Mouse (Mus musculus) erythroblast, embryonic 14.5 days (primary cell): Measurements from ENCODE around the gene Asb1. TPM values are rescaled to one million over a fixed set of nuclear protein-coding genes. Genes with fewer than 3 reads are reported as not detected.

Source experiments
- H3K27me3 ChIP-seq: 2 replicates; pipeline ENCODE4 v1.6.1; 2012; ENCODE audit warnings: inconsistent platforms; ENCODE audit not compliant: control insufficient read depth
- H3K36me3 ChIP-seq: 2 replicates; pipeline ENCODE4 v1.6.1; 2012; ENCODE audit warnings: mild to moderate bottlenecking, inconsistent platforms; ENCODE audit not compliant: control insufficient read depth
- H3K4me1 ChIP-seq: 2 replicates; pipeline ENCODE4 v1.6.1; 2012; ENCODE audit warnings: inconsistent platforms; ENCODE audit not compliant: control insufficient read depth
- H3K4me3 ChIP-seq: replicated peaks from 2 replicates; pipeline ENCODE3; 2012; ENCODE audit warnings: moderate library complexity, mild to moderate bottlenecking, inconsistent platforms
- H3K9me3 ChIP-seq: 2 replicates; pipeline ENCODE4 v1.6.1; 2012; ENCODE audit warnings: low read length, inconsistent platforms, mixed read lengths; ENCODE audit not compliant: control insufficient read depth
- GATA1 ChIP-seq: IDR thresholded peaks from 2 replicates; pipeline ENCODE4 v1.6.1; 2012; ENCODE audit warnings: low read length, inconsistent platforms, mixed read lengths
- TAL1 ChIP-seq: IDR thresholded peaks from 3 replicates; pipeline ENCODE4 v1.6.1; 2012; ENCODE audit warnings: low read length, inconsistent platforms, mixed read lengths
- polyA plus RNA-seq: library from polyadenylated mRNA; stranded (reverse); fragments of >175 nt; gene quantifications from 2 replicates; pipeline ENCODE4 v1.2.3, GENCODE M21; 2012

The Asb1 gene
- polyA plus RNA-seq, 1 experiment: 3.0 TPM

DNA sequence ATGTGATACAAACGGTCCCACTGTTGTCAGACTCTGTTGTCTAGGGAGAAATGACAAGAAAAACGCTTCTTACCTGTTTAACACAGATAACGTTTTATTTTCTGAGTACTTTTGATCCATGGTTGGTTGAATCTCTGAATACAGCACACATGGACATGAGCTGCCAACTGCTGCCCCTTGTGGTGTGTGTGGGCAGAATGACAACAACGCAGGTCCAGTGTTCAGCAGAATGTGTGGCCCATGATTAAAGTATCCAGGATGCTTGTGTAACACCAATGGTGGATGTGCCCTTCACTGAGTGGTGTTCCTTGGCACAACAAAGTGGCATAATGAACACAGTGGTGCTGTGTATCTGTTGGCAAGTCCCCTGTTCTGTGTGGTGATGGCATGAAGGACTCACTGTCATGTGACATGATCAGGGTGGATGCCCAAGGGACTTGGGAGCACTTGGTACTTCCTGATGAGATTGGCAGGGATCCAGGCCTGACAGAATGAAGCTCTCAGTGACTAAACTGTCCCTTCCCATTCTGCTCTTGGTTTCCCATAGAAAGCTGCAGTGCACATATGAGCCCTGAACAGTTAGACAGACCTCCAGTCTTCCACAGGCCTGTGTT is 22.7 kb downstream of the Asb1 start:
- Histone ChIP-seq H3K27me3 (no peaks in the 10 kb centered on the region), H3K4me1 (peaks cover 16% of the 10 kb centered on the region), H3K36me3 (peaks cover 23% of the 10 kb centered on the region), H3K4me3 (no peak overlapping the region), H3K9me3 (no peaks in the 10 kb centered on the region)
- TF ChIP-seq GATA1: no peak
- no peak for TF ChIP-seq TAL1

DNA sequence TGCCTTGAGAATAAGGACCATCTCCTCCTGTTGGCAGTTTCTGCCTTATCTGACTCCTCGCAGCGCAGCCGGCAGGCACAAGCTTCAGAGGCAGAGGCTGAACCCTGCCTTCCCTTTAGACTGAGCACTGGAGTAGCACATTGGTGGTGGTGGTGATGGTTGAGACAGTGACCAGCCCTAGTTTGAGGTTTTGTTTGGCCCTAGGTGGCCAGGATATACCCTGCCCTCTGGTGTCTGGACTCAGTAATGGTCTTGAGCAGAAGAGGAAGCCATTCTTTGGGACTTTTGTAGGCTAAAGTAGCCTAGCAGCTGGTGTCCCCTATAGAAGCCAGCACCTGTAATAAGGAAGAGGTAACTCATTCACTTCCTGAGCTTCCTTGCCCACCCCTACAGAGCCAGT is 23.7 kb downstream of the Asb1 start:
- Histone ChIP-seq H3K9me3 (no peaks in the 10 kb centered on the region), H3K4me3 (no peak overlapping the region), H3K36me3 (peaks cover 14% of the 10 kb centered on the region), H3K27me3 (no peaks in the 10 kb centered on the region), H3K4me1 (peaks cover 16% of the 10 kb centered on the region)
- TF ChIP-seq TAL1: no peak

DNA sequence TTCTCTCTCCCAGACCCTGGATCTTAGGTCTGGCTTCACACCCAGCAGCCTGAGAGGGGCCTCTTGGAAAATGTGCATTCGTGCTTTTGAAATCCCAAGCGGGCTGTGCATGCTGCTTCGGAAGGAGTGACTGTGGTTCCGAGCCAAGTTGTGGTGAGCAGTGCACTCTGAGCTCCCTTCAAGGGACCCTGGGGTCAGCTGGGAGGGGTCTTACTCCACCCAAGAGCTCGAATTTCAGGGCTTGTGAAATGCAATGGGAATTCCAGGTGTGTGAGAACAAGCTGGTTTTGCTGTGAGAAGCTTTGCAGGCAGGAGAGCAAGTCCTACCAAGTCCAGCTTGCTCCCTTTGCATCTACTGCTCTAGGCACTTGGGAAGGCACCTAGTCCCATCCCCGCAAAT is 24.3 kb downstream of the Asb1 start:
- Histone ChIP-seq H3K36me3 (peaks cover 8% of the 10 kb centered on the region), H3K27me3 (no peaks in the 10 kb centered on the region), H3K4me3 (no peak overlapping the region), H3K9me3 (no peaks in the 10 kb centered on the region), H3K4me1 (peaks cover 16% of the 10 kb centered on the region)
- TF ChIP-seq GATA1 (no peak), TAL1 (no peak)

DNA sequence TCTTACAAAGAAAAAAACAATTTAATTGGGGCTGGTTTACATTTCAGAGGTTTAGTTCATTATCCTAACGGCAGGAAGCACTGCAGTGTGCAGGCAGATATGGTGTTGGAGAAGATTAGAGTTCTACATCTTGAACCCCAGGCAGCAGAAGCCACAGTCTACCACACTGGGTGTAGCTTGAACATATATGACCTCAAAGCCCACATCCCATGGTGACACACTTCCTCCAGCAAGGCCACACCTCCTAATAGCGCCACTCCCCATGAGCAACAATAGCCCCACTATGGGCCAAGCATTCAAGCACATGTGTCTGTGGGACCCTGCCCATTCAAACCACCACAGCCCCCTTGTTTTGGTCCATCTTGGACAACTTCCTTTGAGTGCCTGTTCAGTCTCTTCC is 26.9 kb downstream of the Asb1 start:
- H3K27me3 ChIP-seq: no peaks in the 10 kb centered on the region; the same call in 1 of the 2 replicates
- TF ChIP-seq GATA1 (no peak), TAL1 (no peak)
- H3K9me3 ChIP-seq: no peaks in the 10 kb centered on the region
- H3K36me3 ChIP-seq: no peaks in the 10 kb centered on the region
- no peak overlapping the region for H3K4me3 ChIP-seq
- H3K4me1 ChIP-seq: peaks cover 13% of the 10 kb centered on the region

DNA sequence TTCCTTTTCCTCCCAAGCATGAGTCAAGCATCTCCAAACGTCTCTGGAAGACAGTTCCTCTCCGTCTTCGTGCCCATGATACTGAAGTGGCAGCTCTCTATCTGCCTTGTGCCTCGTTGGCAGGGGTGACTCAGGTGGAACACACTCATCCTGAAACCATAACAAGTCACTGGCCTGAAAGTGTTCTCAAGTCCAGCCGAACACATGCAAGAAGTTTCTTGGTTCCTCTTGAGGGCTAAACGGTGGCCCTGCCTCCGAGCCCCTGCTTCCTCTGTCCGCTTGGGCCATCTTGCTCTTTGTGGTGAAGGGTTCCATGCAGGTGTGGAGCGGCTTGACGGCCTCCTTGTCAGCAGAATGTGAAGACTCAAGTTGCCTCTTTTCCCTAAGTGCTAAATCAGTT is 32.1 kb downstream of the Asb1 start:
- no peak for TF ChIP-seq GATA1
- no peak for TF ChIP-seq TAL1
- Histone ChIP-seq H3K36me3 (no peaks in the 10 kb centered on the region), H3K4me1 (no peaks in the 10 kb centered on the region), H3K4me3 (no peak overlapping the region), H3K9me3 (no peaks in the 10 kb centered on the region), H3K27me3 (no peaks in the 10 kb centered on the region; the same call in 1 of the 2 replicates)

DNA sequence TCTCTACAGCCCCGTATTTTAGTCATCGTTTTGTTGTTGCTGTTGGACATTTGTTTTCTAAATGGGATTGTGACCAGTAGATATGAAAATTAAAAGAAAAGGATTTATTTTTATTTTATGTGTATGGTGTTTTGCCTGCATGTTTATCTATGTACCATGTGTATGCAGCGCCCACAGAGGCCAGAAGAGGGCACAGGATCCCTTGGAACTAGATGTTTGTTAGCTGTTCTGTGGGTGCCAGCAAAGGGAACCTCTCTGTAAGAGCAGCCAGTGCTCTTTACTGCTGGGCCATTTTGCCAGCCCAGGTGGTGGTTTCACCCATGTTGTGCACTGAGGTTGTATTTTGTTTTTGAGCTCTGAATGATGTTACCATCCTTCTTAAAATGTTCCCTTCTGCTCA is 33.9 kb downstream of the Asb1 start:
- no peaks in the 10 kb centered on the region; the same call in 1 of the 2 replicates for H3K27me3 ChIP-seq
- H3K4me3 ChIP-seq: no peak overlapping the region
- H3K9me3 ChIP-seq: no peaks in the 10 kb centered on the region
- no peaks in the 10 kb centered on the region for H3K36me3 ChIP-seq
- peaks cover 3% of the 10 kb centered on the region; the same call in 1 of the 2 replicates for H3K4me1 ChIP-seq
- no peak for TF ChIP-seq TAL1
- TF ChIP-seq GATA1: no peak

DNA sequence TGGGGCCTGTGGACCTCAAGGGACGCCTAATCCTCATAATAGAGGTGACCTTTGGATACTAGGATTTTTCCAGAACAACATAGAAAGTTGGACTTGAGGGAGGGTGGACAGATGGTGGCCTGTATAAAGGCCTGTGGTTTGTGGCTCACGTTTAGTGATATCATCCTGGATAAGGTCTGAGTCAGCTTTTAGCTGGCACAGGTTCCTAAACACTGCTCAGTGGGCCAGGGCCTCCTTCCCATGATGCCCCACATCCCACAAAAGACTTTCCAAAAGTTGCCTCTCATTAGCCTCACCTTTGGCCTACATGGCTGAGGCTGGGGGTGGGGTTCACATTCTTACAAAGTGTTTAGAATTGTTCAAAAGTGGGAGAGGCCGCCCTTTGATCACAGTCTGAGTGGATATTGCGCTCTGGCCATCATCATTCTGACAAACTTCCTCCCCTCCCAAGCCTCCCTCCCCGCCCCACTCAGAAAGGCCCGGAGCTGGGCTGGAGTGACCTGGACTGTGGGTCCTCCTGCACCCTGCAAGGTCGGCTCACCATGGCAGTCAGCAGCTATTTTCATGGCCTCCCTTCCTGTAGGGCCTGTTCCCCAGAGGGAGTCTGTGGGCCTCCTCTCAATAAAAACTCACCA is 37.7 kb downstream of the Asb1 start:
- Histone ChIP-seq H3K4me3 (no peak overlapping the region), H3K4me1 (peaks cover 15% of the 10 kb centered on the region), H3K36me3 (no peaks in the 10 kb centered on the region), H3K27me3 (peaks cover 4% of the 10 kb centered on the region; the same call in 1 of the 2 replicates), H3K9me3 (no peaks in the 10 kb centered on the region)
- no peak for TF ChIP-seq GATA1
- TF ChIP-seq TAL1: no peak

DNA sequence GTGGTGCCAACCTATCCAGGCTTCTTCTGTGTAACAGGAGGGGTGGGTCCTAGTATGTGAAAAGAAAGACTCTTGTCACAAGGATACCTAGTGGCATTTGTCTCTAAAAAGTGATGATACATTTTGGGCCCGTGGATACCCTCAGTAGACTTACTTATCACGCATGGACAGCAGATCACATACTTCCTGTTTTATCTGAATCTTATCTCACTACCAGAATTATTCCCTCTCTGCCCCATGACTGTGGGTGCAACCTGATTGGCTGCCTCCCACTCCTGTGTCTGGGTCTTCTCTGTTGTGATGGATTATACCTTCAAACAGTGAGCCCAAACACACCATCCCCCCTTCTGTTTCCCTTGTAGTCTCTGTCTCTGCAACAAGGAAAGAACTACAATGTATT is 40.2 kb downstream of the Asb1 start:
- Histone ChIP-seq H3K27me3 (peaks cover 4% of the 10 kb centered on the region; the same call in 1 of the 2 replicates), H3K4me3 (no peak overlapping the region), H3K36me3 (no peaks in the 10 kb centered on the region), H3K9me3 (no peaks in the 10 kb centered on the region), H3K4me1 (peaks cover 15% of the 10 kb centered on the region)
- TF ChIP-seq GATA1 (no peak), TAL1 (no peak)

DNA sequence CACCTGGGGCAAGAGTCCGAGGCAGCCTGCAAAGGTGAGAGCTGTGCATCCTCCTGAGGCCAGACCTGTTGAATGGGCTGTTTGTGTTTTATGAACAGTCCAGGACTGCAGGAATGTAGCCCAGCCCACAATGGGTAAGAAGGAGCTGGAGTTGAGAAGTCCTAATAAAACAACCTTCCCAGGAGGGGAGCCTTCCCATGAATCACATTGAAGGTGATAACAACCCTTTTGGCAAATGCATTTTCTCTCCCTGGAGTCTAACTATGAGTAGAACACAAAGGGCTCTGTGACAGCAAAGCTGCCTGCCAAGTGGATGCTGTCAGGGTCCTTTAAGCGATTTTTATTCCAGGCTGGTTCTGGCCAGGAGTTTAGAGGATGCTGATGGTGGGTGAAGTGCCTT is 40.9 kb downstream of the Asb1 start:
- Histone ChIP-seq H3K36me3 (no peaks in the 10 kb centered on the region), H3K9me3 (no peaks in the 10 kb centered on the region), H3K4me3 (no peak overlapping the region), H3K27me3 (peaks cover 4% of the 10 kb centered on the region; the same call in 1 of the 2 replicates), H3K4me1 (peaks cover 15% of the 10 kb centered on the region)
- no peak for TF ChIP-seq TAL1
- no peak for TF ChIP-seq GATA1
